10 mouse cellular contexts compared by ENCODE assay signal in genomic region chr2:18045781-18046181, GRCm38 (mm10). TPM values are rescaled to one million over a fixed set of nuclear protein-coding genes. Genes with fewer than 3 reads are reported as not detected.
A peak's percentile ranks its signal among the peaks of the same experiment; 100 is the strongest.
DNase-seq lines count a peak whose midpoint lies in the region; ATAC-seq and TF ChIP-seq lines count a peak whose summit lies in the region.
"Had no signal": no experiment of that assay in that cellular context is flagged by ENCODE, and none has a peak within 500 bp of the region (broad histone marks: within the 10 kb centered on the region; RNA-seq: fewer than 3 reads in every experiment).

No protein-coding gene starts in this region.

- H3K27me3 ChIP-seq in heart, postnatal 0 days (ENCODE audit: control insufficient read depth, insufficient read depth, low read length) = no peaks in the 10 kb centered on the region
- peaks cover 51% of the 10 kb centered on the region for H3K27me3 ChIP-seq in liver, postnatal 0 days (ENCODE audit: insufficient read depth, low read length)

- no peak for TF ChIP-seq POLR2A in brain, embryonic 14.5 days (IDR thresholded peaks at IDR 0.05; ENCODE audit: borderline replicate concordance, extremely low read depth, insufficient read depth, insufficient read length, poor library complexity, severe bottlenecking)

- no peak for ATAC-seq in heart, postnatal 0 days (ENCODE audit: insufficient read depth, low read depth)
- ATAC-seq in liver, postnatal 0 days = no peak
- ATAC-seq in frontal cortex, adult (ENCODE audit: low TSS enrichment) = no peak
- no peak for ATAC-seq in erythroblast, adult 5-6 weeks (replicated peaks; ENCODE audit: low FRiP score, poor library complexity, severe bottlenecking)

- H3K4me2 ChIP-seq in heart, postnatal 0 days (ENCODE audit: low read depth, low read length) = peak overlapping the region; percentile 78
- peak overlapping the region; percentile 93 for H3K4me2 ChIP-seq in liver, postnatal 0 days (ENCODE audit: low read depth, low read length)

- no peak for TF ChIP-seq CTCF in brain, embryonic 14.5 days (IDR thresholded peaks at IDR 0.05; ENCODE audit: borderline replicate concordance, extremely low read depth, insufficient read depth, insufficient read length)
- no peak for TF ChIP-seq CTCF in heart, postnatal 0 days (IDR thresholded peaks at IDR 0.05; ENCODE audit: low read depth)
- no peak for TF ChIP-seq CTCF in liver, postnatal 0 days (IDR thresholded peaks at IDR 0.05; ENCODE audit: low read depth)

- intact Hi-C loops in heart, postnatal 10 days (cut with DNase I) = loop anchor here (2.0 to 5.0 kb wide), 3 partner anchors 17 to 722 kb away; partner anchors contain the start of gene Bmi1

- H3K36me3 ChIP-seq in heart, postnatal 0 days (replicated peaks; ENCODE audit: control insufficient read depth, insufficient read depth, low read length) = no peaks in the 10 kb centered on the region
- H3K36me3 ChIP-seq in liver, postnatal 0 days (replicated peaks; ENCODE audit: insufficient read depth, low read length) = no peaks in the 10 kb centered on the region

- H3K9me3 ChIP-seq in heart, postnatal 0 days (replicated peaks; ENCODE audit: control insufficient read depth, low read length) = no peaks in the 10 kb centered on the region
- H3K9me3 ChIP-seq in liver, postnatal 0 days (ENCODE audit: low read length) = no peaks in the 10 kb centered on the region

- H3K27ac ChIP-seq in heart, postnatal 0 days (ENCODE audit: low read depth) = peak overlapping the region; percentile 99; the same call in 1 of the 2 replicates
- no peak overlapping the region for H3K27ac ChIP-seq in liver, postnatal 0 days (ENCODE audit: low read depth)

- DNase-seq in heart, adult 11 months = peak; percentile 73
- DNase-seq in heart, postnatal 10 days = no peak
- peak; percentile 62 for DNase-seq in brain, embryonic 14.5 days (ENCODE audit: low read depth)
- DNase-seq in heart, postnatal 0 days (ENCODE audit: low spot score) = no peak
- DNase-seq in liver, postnatal 0 days = no peak
- DNase-seq in cerebellum, adult 18-20 months = no peak
- DNase-seq: B cell, adult 2 months had no signal

- 29% methylated on average over 6 of the region's 6 CpGs for whole genome bisulfite sequencing in heart, postnatal 0 days
- 58% methylated on average over 6 of the region's 6 CpGs for WGBS in liver, postnatal 0 days (ENCODE audit: insufficient replicate concordance)

- H3K9ac ChIP-seq in heart, postnatal 0 days (replicated peaks; ENCODE audit: low read depth, low read length) = peak overlapping the region; percentile 97
- H3K9ac ChIP-seq in liver, postnatal 0 days (replicated peaks) = no peak overlapping the region; the same call in 1 of the 2 replicates

- peak overlapping the region; percentile 95 for H3K4me3 ChIP-seq in heart, postnatal 0 days (ENCODE audit: low read depth, low read length)
- 0 out of 2 replicates have a peak overlapping the region, but pooled peaks have one; percentile 79 for H3K4me3 ChIP-seq in liver, postnatal 0 days (ENCODE audit: low read depth, low read length)

- peaks cover 56% of the 10 kb centered on the region for H3K4me1 ChIP-seq in heart, postnatal 0 days (ENCODE audit: control insufficient read depth, insufficient read depth)
- H3K4me1 ChIP-seq in liver, postnatal 0 days (ENCODE audit: insufficient read depth) = peaks cover 21% of the 10 kb centered on the region

- no peak for TF ChIP-seq EP300 in heart, postnatal 0 days (IDR thresholded peaks at IDR 0.05; ENCODE audit: low read depth)
- no peak for TF ChIP-seq EP300 in liver, postnatal 0 days (IDR thresholded peaks at IDR 0.05; ENCODE audit: low read depth)

RNA-seq across cellular contexts. Expression of gene Skida1, which starts 3.1 kb away (rescaled TPM):
- 1 to 10 TPM; 4.8 to 5.7 TPM for total RNA-seq in heart, postnatal 10 days (2021)
- 25.4 and 33.5 TPM in 2 replicates for polyA plus RNA-seq in brain, embryonic 14.5 days (2012; rRNA removed)
- 4.4 and 7.1 TPM in 2 replicates for total RNA-seq in heart, postnatal 0 days (2014; rRNA removed; ENCODE audit: low replicate concordance)
- 2.2 and 2.4 TPM in 2 replicates for polyA plus RNA-seq in heart, postnatal 0 days (2015; fragmentation: Nextera tagmentation; extraction: Ambion mirVana)
- polyA plus RNA-seq in liver, postnatal 0 days (2015; fragmentation: Nextera tagmentation; extraction: Ambion mirVana) = 0.15 and 0.25 TPM in 2 replicates
- total RNA-seq in erythroblast, adult 5-6 weeks (2015; ENCODE audit: low replicate concordance) = not detected in 2 replicates
- total RNA-seq in erythroblast, adult 5-6 weeks (2017; ENCODE audit: low replicate concordance) = 0.42 and 0.51 TPM in 2 replicates

RNA-seq across cellular contexts. Expression of gene A930004D18Rik, which starts 8.2 kb away (rescaled TPM):
- 1 to 10 TPM; 3.0 to 4.2 TPM for total RNA-seq in heart, postnatal 10 days (2021)
- 5.5 and 6.1 TPM in 2 replicates for polyA plus RNA-seq in brain, embryonic 14.5 days (2012; rRNA removed)
- 3.5 and 7.8 TPM in 2 replicates for total RNA-seq in heart, postnatal 0 days (2014; rRNA removed; ENCODE audit: low replicate concordance)
- 6.9 and 8.4 TPM in 2 replicates for polyA plus RNA-seq in heart, postnatal 0 days (2015; fragmentation: Nextera tagmentation; extraction: Ambion mirVana)
- polyA plus RNA-seq in liver, postnatal 0 days (2015; fragmentation: Nextera tagmentation; extraction: Ambion mirVana) = 0.76 and 0.99 TPM in 2 replicates
- total RNA-seq in erythroblast, adult 5-6 weeks (2015; ENCODE audit: low replicate concordance) = not detected in 2 replicates
- not detected in 2 replicates for total RNA-seq in erythroblast, adult 5-6 weeks (2017; ENCODE audit: low replicate concordance)

RNA-seq across cellular contexts. Expression of gene Mllt10, which starts 9.3 kb away (rescaled TPM):
- total RNA-seq in heart, postnatal 10 days (2021) = 10 to 100 TPM; 40.6 to 43.1 TPM
- polyA plus RNA-seq in brain, embryonic 14.5 days (2012; rRNA removed) = 41.1 and 49.4 TPM in 2 replicates
- total RNA-seq in heart, postnatal 0 days (2014; rRNA removed; ENCODE audit: low replicate concordance) = 14.8 and 25.6 TPM in 2 replicates
- polyA plus RNA-seq in heart, postnatal 0 days (2015; fragmentation: Nextera tagmentation; extraction: Ambion mirVana) = 22.1 and 24.8 TPM in 2 replicates
- polyA plus RNA-seq in liver, postnatal 0 days (2015; fragmentation: Nextera tagmentation; extraction: Ambion mirVana) = 20.7 and 22.4 TPM in 2 replicates
- 20.8 and 27.4 TPM in 2 replicates for total RNA-seq in erythroblast, adult 5-6 weeks (2015; ENCODE audit: low replicate concordance)
- total RNA-seq in erythroblast, adult 5-6 weeks (2017; ENCODE audit: low replicate concordance) = 18.1 and 18.3 TPM in 2 replicates

RNA-seq across cellular contexts. Expression of gene H2al2a, which starts 49.0 kb away (rescaled TPM):
- total RNA-seq in heart, postnatal 10 days (2021) = not detected
- polyA plus RNA-seq in brain, embryonic 14.5 days (2012; rRNA removed) = 0.16 TPM in 1 of 2 replicates, not detected in the other
- total RNA-seq in heart, postnatal 0 days (2014; rRNA removed; ENCODE audit: low replicate concordance) = not detected in 2 replicates
- not detected in 2 replicates for polyA plus RNA-seq in heart, postnatal 0 days (2015; fragmentation: Nextera tagmentation; extraction: Ambion mirVana)
- not detected in 2 replicates for polyA plus RNA-seq in liver, postnatal 0 days (2015; fragmentation: Nextera tagmentation; extraction: Ambion mirVana)
- total RNA-seq in erythroblast, adult 5-6 weeks (2015; ENCODE audit: low replicate concordance) = not detected in 2 replicates
- not detected in 2 replicates for total RNA-seq in erythroblast, adult 5-6 weeks (2017; ENCODE audit: low replicate concordance)
- total RNA-seq: adrenal gland, adult 18-20 months had no signal

Comparison
In these comparisons a context has a peak if more than half of its experiments do, and no peak if none do; other contexts are left out.
1. DNase-seq: peak in heart, adult 11 months (single experiment) and brain, embryonic 14.5 days (single experiment); none in heart, postnatal 10 days (0 of 2), heart, postnatal 0 days (single experiment), liver, postnatal 0 days (single experiment) and cerebellum, adult 18-20 months (0 of 2).